Mouse (Mus musculus) erythroblast, adult 5-6 weeks (primary cell): ENCODE data around the gene Clint1. TPM values are rescaled to one million over a fixed set of nuclear protein-coding genes. Genes with fewer than 3 reads are reported as not detected.
"Not testable (repeated sequence)": the region's sequence is repeated elsewhere in the genome, so short reads cannot be mapped to it uniquely, and the experiment has no call there.

Source experiments
- ATAC-seq: replicated peaks from 2 replicates; pipeline ENCODE4 v1.8.0; 2016; ENCODE audit warnings: moderate number of reproducible peaks, mild to moderate bottlenecking, moderate TSS enrichment, inconsistent platforms; ENCODE audit not compliant: poor library complexity, low FRiP score, severe bottlenecking
- total RNA-seq, 2 experiments: library from RNA; stranded (forward) in 1 of 2; stranded (reverse) in 1 of 2; fragments of 150-400 nt in 1 of 2; fragments of 200-764, 138-1000 nt in 1 of 2; gene quantifications; 2 replicates each; pipeline versions ENCODE4 v1.2.3 to v1.2.4; 2015 to 2017; ENCODE audit warnings: low replicate concordance in 2 of 2

Gene Clint1
- total RNA-seq, 2 experiments from 2014 or later, result 37.2 to 54.6 TPM

- not testable (repeated sequence) for ATAC-seq
Measured at GRCm38 (mm10) chr11:45879366-45879765, 27.5 kb downstream of the Clint1 start.

- no peak for ATAC-seq
Measured at GRCm38 (mm10) chr11:45881026-45881682, 29.3 kb downstream of the Clint1 start.

GRCm38 (mm10) chr11:45881683-45882068, 29.8 kb downstream of the Clint1 start:
- no peak for ATAC-seq

- no peak for ATAC-seq
Measured at GRCm38 (mm10) chr11:45883270-45883931, 31.6 kb downstream of the Clint1 start.

- ATAC-seq, result peak; percentile 65
Measured at GRCm38 (mm10) chr11:45884029-45884428, 32.2 kb downstream of the Clint1 start.

- no peak for ATAC-seq
Measured at GRCm38 (mm10) chr11:45885606-45886230, 33.9 kb downstream of the Clint1 start.

GRCm38 (mm10) chr11:45886596-45886995, 34.7 kb downstream of the Clint1 start:
- no peak for ATAC-seq

- no peak for ATAC-seq
Measured at GRCm38 (mm10) chr11:45888471-45889030, 36.7 kb downstream of the Clint1 start.

- no peak for ATAC-seq
Measured at GRCm38 (mm10) chr11:45889981-45890380, 38.1 kb downstream of the Clint1 start.

- ATAC-seq, result no peak
Measured at GRCm38 (mm10) chr11:45890423-45890822, 38.6 kb downstream of the Clint1 start.

GRCm38 (mm10) chr11:45892861-45893360, 41.1 kb downstream of the Clint1 start:
- ATAC-seq, result no peak

GRCm38 (mm10) chr11:45897392-45897791, 45.5 kb downstream of the Clint1 start:
- no peak for ATAC-seq

- no peak for ATAC-seq
Measured at GRCm38 (mm10) chr11:45900233-45901015, 48.6 kb downstream of the Clint1 start.

GRCm38 (mm10) chr11:45906109-45906786, 54.4 kb downstream of the Clint1 start:
- ATAC-seq, result peak; percentile 66; the same call in 1 of the 2 replicates

GRCm38 (mm10) chr11:45907301-45907700, 55.5 kb downstream of the Clint1 start:
- no peak for ATAC-seq

GRCm38 (mm10) chr11:45908070-45908469, 56.2 kb downstream of the Clint1 start:
- no peak for ATAC-seq

- ATAC-seq, result no peak
Measured at GRCm38 (mm10) chr11:45908894-45909293, 57.0 kb downstream of the Clint1 start.

- ATAC-seq, result no peak
Measured at GRCm38 (mm10) chr11:45910701-45911100, 58.9 kb downstream of the Clint1 start.

- no peak for ATAC-seq
Measured at GRCm38 (mm10) chr11:45916196-45916595, 64.3 kb downstream of the Clint1 start.
